Mouse (Mus musculus): ENCODE results near the gene Bean1.
"Not testable (repeated sequence)": the region's sequence is repeated elsewhere in the genome, so short reads cannot be mapped to it uniquely, and the experiment has no call there.

Gene Bean1

GRCm38 (mm10) chr8:104242038-104242644 is 71.9 kb downstream of the Bean1 start:
- no peak for DNase-seq (ENCODE audit: low spot score)

DNA sequence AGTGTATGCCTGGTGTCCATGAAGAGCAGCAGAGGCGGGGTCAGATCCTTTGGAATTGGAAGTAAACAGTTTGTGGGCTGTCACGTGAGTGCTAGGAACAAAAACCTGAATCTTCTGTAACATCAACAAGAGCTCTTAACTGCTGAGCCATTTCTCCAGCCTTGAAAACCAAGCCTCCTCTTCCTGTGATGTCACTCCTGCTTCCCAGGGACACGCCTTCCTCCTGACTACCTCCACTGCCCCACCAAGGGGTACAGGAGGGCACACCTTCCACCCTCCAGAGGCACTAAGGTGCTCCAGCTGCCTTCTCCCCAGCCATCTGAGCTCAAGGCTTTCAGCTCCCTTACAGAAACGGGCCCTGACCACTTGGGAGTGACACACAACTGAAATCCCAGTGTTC is 76.4 kb downstream of the Bean1 start:
- DNase-seq (ENCODE audit: low spot score) = no peak

DNA sequence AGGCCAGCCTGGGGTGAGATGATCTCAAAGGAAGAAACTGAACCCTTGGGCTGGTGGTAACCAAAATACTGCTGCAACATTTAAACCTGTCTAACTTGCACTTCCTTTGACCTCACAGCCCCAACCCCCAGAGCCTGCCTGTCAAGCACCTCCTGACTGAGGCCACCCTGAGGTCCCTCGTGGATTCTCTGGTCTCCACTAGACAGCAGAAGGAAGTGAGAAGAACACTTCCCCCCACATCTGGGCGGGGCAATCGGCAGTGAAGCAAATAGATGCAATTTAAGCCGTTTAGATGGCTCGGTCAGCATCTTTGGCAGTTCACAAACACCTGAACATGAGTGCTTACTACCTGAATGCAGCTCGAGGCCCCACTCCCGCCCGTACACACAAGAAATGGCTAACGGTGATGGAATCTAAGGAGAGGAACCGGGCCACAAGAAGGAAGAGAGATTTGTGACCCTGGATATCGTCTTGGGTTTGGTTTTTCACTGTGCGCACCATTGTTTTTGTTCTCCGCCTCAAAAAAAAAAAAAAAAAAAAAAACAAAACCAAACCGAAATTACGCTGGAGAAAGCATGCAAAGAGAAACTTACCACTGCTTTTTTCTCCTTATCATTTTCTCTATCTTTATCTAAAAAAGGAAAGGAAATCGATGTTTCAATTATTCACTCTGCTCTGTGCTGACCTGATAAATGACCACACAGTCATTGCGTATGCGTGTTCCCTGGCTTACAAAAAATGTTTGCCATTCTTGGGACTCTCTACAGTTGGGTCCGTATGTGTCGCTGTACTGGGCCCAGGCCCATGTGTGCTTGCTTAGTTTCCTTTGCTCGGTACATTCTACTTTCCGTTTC is 77.0 kb downstream of the Bean1 start:
- DNase-seq (ENCODE audit: low spot score) = no peak

GRCm38 (mm10) chr8:104247908-104248275 is 77.7 kb downstream of the Bean1 start:
- DNase-seq (ENCODE audit: low spot score) = peak; percentile 10

DNA sequence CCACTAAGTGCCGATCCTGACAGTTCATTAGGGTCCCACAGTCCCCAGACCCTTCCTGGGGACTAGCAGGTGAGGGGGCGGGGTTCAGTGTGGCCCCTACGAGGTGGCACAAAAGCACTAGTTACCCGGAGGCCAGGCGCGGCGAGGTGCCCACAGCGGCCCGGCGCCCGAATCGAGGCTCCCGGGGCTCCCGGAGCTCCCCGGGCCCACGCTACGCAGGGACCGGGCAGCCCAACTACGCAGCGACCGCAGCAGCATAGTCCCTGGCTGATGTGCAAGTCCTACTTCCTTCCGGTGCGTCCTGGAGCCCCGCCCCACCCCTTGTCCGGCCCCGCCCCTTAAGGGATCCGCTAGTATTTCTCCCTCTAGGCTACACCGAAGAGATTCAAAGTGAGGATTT is 78.0 kb downstream of the Bean1 start, which contains the start of gene Tk2:
Tk2 (minus strand) TSS at position 283 of the 400 bp plus-strand sequence.
- peak; percentile 78 for DNase-seq (ENCODE audit: low spot score)

DNA sequence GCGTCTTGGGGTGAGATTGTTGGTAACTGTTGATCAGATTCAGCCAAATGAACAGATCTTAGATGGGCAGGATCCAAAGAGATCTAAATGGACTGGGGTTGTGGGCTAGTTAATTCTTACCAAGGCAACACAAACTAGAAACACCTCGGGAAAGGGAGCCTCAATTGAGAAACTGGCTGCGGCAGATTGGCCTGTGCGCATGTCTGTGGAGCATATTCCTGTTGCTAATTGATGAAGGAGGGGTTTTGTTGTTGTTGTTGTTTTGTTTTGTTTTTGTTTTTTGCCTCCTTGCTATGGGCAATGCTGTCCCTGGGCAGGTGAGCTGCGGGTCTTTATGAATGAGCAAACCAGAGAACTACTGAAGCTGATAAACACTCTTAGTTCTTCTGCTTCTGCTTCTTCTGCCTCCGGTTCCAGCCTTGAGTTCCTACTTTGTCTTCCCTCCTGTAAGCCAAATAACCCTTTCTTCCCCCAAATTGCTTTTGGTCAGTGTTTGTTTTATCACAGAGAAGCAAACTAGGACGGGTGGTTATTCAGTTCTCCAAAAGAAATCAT is 79.3 kb downstream of the Bean1 start:
- no peak for DNase-seq (ENCODE audit: low spot score)

GRCm38 (mm10) chr8:104250439-104251367 is 80.5 kb downstream of the Bean1 start, which contains the start of gene Cklf:
Gene Cklf (plus strand): TSS chr8:104250861.
- DNase-seq (ENCODE audit: low spot score) = peak; percentile 86

DNA sequence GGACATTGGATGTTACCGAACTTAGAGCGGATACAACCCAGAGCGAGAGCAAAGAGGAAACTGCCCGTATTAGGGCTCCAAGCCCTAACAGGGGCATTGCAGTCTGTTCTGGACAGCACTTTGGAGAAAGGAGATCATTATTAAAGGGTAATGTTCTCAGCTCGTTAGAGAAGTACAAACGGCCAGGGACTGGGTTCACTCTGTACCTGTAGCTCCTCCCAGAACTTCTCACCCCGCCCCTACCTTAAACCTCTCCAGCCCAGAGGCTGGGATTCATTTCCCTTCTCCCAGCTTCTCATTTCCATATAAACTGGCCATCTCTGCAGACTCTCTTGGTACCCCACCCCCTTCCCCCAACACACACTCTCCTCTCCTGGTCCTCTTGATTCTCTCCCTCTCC is 81.2 kb downstream of the Bean1 start:
- DNase-seq (ENCODE audit: low spot score) = no peak

- no peak for DNase-seq (ENCODE audit: low spot score)
Measured at GRCm38 (mm10) chr8:104253016-104253415, 82.8 kb downstream of the Bean1 start.

- not testable (repeated sequence) for DNase-seq (ENCODE audit: low spot score)
Measured at GRCm38 (mm10) chr8:104261802-104262201, 91.6 kb downstream of the Bean1 start.

DNA sequence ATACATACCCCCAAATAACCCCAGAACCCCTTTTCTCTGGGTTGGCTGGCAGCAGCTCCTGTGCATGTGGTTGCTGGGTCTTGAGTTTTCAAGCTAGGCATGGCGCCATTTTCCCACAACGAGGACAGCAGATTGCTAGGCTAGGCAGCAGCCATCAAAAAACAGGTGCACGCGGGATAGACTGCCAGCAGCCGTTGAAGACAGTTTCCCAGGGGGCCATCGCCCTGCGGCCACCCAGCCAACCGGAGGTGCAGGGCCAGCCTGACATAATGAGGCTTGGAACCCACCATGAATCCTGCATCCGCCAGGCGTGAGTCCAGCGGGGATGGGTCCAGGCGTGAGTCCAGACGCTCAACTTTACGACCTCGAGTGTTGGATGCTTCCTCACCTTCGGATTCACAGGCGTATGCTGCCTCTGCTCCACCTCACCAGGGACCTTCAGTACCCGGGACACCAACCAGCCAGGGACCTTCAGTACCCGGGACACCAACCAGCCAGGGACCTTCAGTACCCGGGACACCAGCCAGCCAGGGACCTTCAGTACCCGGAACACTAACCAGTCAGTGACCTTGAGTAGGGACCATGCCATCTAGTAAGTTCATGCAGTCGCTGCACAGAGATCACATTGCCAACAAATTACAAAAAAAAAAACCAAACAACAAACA is 94.2 kb downstream of the Bean1 start:
- not testable (repeated sequence) for DNase-seq (ENCODE audit: low spot score)

- no peak for DNase-seq (ENCODE audit: low spot score)
Measured at GRCm38 (mm10) chr8:104268368-104268767, 98.1 kb downstream of the Bean1 start.

Data from testis, postnatal 14 days (tissue).